Mouse (Mus musculus): ENCODE data around the gene Zfp764. TPM values are rescaled to one million over a fixed set of nuclear protein-coding genes. Genes with fewer than 3 reads are reported as not detected.
A peak's percentile ranks its signal among the peaks of the same experiment; 100 is the strongest.
"Not testable (repeated sequence)": the region's sequence is repeated elsewhere in the genome, so short reads cannot be mapped to it uniquely, and the experiment has no call there.

Gene Zfp764
- polyA plus RNA-seq, 1 experiment from 2014 or later = 6.0 TPM

- TF ChIP-seq EP300 (IDR thresholded peaks at IDR 0.05) (no peak), CTCF (IDR thresholded peaks at IDR 0.05) (no peak)
- Histone ChIP-seq H3K4me1 (ENCODE audit: insufficient read depth, low read depth, low read length) (peaks cover 4% of the 10 kb centered on the region; the same call in 1 of the 2 replicates), H3K4me3 (ENCODE audit: low read depth, low read length) (peak overlapping the region; percentile 66), H3K4me2 (replicated peaks; ENCODE audit: low read depth, low read length) (peak overlapping the region; percentile 67), H3K9ac (replicated peaks; ENCODE audit: low read depth) (no peak overlapping the region; the same call in 1 of the 2 replicates), H3K27me3 (replicated peaks; ENCODE audit: insufficient read depth, low read length) (0 out of 2 replicates have a peak, but pooled peaks cover 3% of the 10 kb centered on the region), H3K9me3 (ENCODE audit: low read length) (no peaks in the 10 kb centered on the region), H3K36me3 (ENCODE audit: insufficient read depth, low read length) (0 out of 2 replicates have a peak, but pooled peaks cover 5% of the 10 kb centered on the region), H3K27ac (ENCODE audit: low read length) (no peak overlapping the region)
- no peak for DNase-seq (ENCODE audit: low spot score)
- 1% methylated on average over 15 of the region's 15 CpGs for WGBS
- peak; percentile 30 for ATAC-seq
Measured at GRCm38 (mm10) chr7:127422247-127422646, 15.6 kb upstream of the Zfp764 start.

GRCm38 (mm10) chr7:127421388-127422191, 15.0 kb upstream of the Zfp764 start, which contains the start of gene Zfp688:
Gene Zfp688, minus strand, starts transcription at chr7:127422068.
- 2% methylated on average over 33 of the region's 48 CpGs for WGBS
- peak; percentile 99 for ATAC-seq

DNA sequence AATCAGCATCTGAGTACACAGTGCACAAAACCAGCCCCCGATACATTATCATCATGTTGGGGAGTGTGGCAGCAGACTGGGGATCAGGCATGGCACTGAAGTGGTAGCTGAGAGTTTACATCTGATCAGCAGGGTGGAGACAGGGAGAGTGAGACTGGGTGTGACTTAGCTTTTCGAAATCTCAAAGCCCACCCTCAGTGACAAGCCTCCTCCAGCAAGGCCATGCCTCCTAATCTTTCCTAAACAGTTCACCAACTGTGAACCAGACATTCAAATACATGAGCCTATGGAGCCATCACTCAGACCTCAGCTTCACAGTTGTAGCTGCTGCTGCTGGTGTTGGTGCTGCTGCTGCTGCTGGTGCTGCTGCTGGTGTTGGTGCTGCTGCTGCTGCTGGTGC, 4.8 kb upstream of the Zfp764 start:
- DNase-seq (ENCODE audit: low spot score) (no peak), ATAC-seq (no peak)
- no peaks in the 10 kb centered on the region for H3K4me1 ChIP-seq (ENCODE audit: insufficient read depth, low read depth, low read length)
- H3K9ac ChIP-seq (replicated peaks; ENCODE audit: low read depth) = no peak overlapping the region
- H3K27ac ChIP-seq (ENCODE audit: low read length) = no peak overlapping the region
- H3K9me3 ChIP-seq (ENCODE audit: low read length) = no peaks in the 10 kb centered on the region
- no peak for TF ChIP-seq CTCF (IDR thresholded peaks at IDR 0.05)
- no peak for TF ChIP-seq EP300 (IDR thresholded peaks at IDR 0.05)
- no peak overlapping the region for H3K4me3 ChIP-seq (ENCODE audit: low read depth, low read length)
- H3K27me3 ChIP-seq (replicated peaks; ENCODE audit: insufficient read depth, low read length) = no peaks in the 10 kb centered on the region
- no peak overlapping the region for H3K4me2 ChIP-seq (replicated peaks; ENCODE audit: low read depth, low read length)
- H3K36me3 ChIP-seq (ENCODE audit: insufficient read depth, low read length) = no peaks in the 10 kb centered on the region
- 61% methylated on average over 2 of the region's 2 CpGs for WGBS

More at GRCm38 (mm10) chr7:127421388-127422191, 15.0 kb upstream of the Zfp764 start, which contains the start of gene Zfp688:
- TF ChIP-seq CTCF (IDR thresholded peaks at IDR 0.05) (peak; percentile 51), EP300 (IDR thresholded peaks at IDR 0.05) (no peak)
- peaks cover 4% of the 10 kb centered on the region; the same call in 1 of the 2 replicates for H3K4me1 ChIP-seq (ENCODE audit: insufficient read depth, low read depth, low read length)
- H3K27ac ChIP-seq (ENCODE audit: low read length) = 0 out of 2 replicates have a peak within 1 kb of the TSS, but pooled peaks have one; percentile 3
- H3K36me3 ChIP-seq (ENCODE audit: insufficient read depth, low read length) = 0 out of 2 replicates have a peak, but pooled peaks cover 5% of the 10 kb centered on the region
- peak within 1 kb of the TSS; percentile 62 for H3K9ac ChIP-seq (replicated peaks; ENCODE audit: low read depth)
- H3K27me3 ChIP-seq (replicated peaks; ENCODE audit: insufficient read depth, low read length) = 0 out of 2 replicates have a peak, but pooled peaks cover 3% of the 10 kb centered on the region
- peak within 1 kb of the TSS; percentile 67 for H3K4me2 ChIP-seq (replicated peaks; ENCODE audit: low read depth, low read length)
- no peaks in the 10 kb centered on the region for H3K9me3 ChIP-seq (ENCODE audit: low read length)
- peak; percentile 96 for DNase-seq (ENCODE audit: low spot score)
- peak within 1 kb of the TSS; percentile 66 for H3K4me3 ChIP-seq (ENCODE audit: low read depth, low read length)

GRCm38 (mm10) chr7:127404101-127404500, 2.5 kb downstream of the Zfp764 start:
- not testable (repeated sequence) for H3K27ac ChIP-seq (ENCODE audit: low read length); DNase-seq (ENCODE audit: low spot score); H3K27me3 ChIP-seq (replicated peaks; ENCODE audit: insufficient read depth, low read length); H3K9ac ChIP-seq (replicated peaks; ENCODE audit: low read depth); H3K36me3 ChIP-seq (ENCODE audit: insufficient read depth, low read length); H3K4me1 ChIP-seq (ENCODE audit: insufficient read depth, low read depth, low read length); H3K9me3 ChIP-seq (ENCODE audit: low read length); ATAC-seq; H3K4me2 ChIP-seq (replicated peaks; ENCODE audit: low read depth, low read length); H3K4me3 ChIP-seq (ENCODE audit: low read depth, low read length)
- WGBS = 94% methylated on average over 6 of the region's 6 CpGs

DNA sequence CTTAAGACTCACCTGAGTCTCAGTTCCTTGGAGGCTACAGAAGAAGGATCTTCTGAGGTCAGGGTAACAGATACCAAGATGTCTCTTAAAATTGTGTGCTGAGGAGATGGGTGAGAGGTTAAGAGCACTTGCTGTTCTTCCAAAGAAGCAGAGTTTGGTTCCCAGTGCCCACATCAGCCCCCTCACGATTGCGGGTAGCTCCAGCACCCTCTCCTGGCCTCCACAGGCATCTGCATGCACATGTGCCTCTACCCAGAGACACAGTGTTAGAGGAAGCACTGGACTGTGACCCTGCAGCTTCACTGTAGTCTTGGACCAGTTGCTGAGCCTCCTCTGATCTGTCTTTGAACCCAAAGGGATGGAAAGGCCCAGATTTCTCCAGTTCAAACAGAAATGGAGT, 3.6 kb downstream of the Zfp764 start:
- H3K27ac ChIP-seq (ENCODE audit: low read length) = no peak overlapping the region
- no peaks in the 10 kb centered on the region for H3K4me1 ChIP-seq (ENCODE audit: insufficient read depth, low read depth, low read length)
- TF ChIP-seq CTCF (IDR thresholded peaks at IDR 0.05) = peak; percentile 27; the same call in 1 of the 2 replicates
- TF ChIP-seq EP300 (IDR thresholded peaks at IDR 0.05) = no peak
- no peaks in the 10 kb centered on the region for H3K9me3 ChIP-seq (ENCODE audit: low read length)
- ATAC-seq = no peak
- H3K4me2 ChIP-seq (replicated peaks; ENCODE audit: low read depth, low read length) = no peak overlapping the region
- no peak overlapping the region for H3K9ac ChIP-seq (replicated peaks; ENCODE audit: low read depth)
- H3K27me3 ChIP-seq (replicated peaks; ENCODE audit: insufficient read depth, low read length) = no peaks in the 10 kb centered on the region
- no peaks in the 10 kb centered on the region for H3K36me3 ChIP-seq (ENCODE audit: insufficient read depth, low read length)
- DNase-seq (ENCODE audit: low spot score) = no peak
- 42% methylated on average over 2 of the region's 2 CpGs for WGBS
- no peak overlapping the region for H3K4me3 ChIP-seq (ENCODE audit: low read depth, low read length)

DNA sequence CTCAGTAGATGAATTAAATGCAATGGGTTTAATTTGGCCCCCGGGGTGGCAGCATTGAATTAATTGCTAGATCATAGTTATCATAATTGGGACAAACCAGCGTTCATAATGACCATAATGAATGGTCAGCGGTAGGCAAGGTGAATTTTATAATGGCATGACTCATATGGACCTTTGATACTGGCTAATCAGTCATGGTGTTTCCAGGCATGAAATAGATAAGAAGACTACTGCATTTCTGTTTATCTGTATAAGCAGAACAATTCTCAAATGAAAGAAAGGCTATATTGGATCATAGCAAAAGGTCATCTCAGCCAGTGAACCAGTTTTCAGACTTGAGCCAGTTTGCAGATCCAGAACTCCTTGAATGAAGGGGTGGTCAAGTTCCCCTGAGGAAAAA, 6.3 kb downstream of the Zfp764 start:
- Histone ChIP-seq H3K4me2 (replicated peaks; ENCODE audit: low read depth, low read length) (no peak overlapping the region), H3K4me1 (ENCODE audit: insufficient read depth, low read depth, low read length) (no peaks in the 10 kb centered on the region), H3K9me3 (ENCODE audit: low read length) (no peaks in the 10 kb centered on the region), H3K4me3 (ENCODE audit: low read depth, low read length) (no peak overlapping the region), H3K36me3 (ENCODE audit: insufficient read depth, low read length) (no peaks in the 10 kb centered on the region), H3K27me3 (replicated peaks; ENCODE audit: insufficient read depth, low read length) (no peaks in the 10 kb centered on the region), H3K27ac (ENCODE audit: low read length) (no peak overlapping the region), H3K9ac (replicated peaks; ENCODE audit: low read depth) (no peak overlapping the region)
- ATAC-seq = no peak
- WGBS = 65% methylated on average over 3 of the region's 3 CpGs
- DNase-seq (ENCODE audit: low spot score) = no peak
- TF ChIP-seq EP300 (IDR thresholded peaks at IDR 0.05) (no peak), CTCF (IDR thresholded peaks at IDR 0.05) (no peak)

Measured in lung, postnatal 0 days (tissue).